Mouse (Mus musculus) E14TG2a.4 (cell line): ENCODE data around the gene Nudt4.
"Not testable (repeated sequence)": the region's sequence is repeated elsewhere in the genome, so short reads cannot be mapped to it uniquely, and the experiment has no call there.

ENCODE experiments used
- H3K27me3 ChIP-seq: 2 replicates; pipeline ENCODE4 v1.6.1; 2014; ENCODE audit warnings: low read length, control low read depth; ENCODE audit not compliant: insufficient read depth
- H3K36me3 ChIP-seq: 2 replicates; pipeline ENCODE4 v1.6.1; 2014; ENCODE audit warnings: low read length, control low read depth; ENCODE audit not compliant: insufficient read depth
- H3K4me1 ChIP-seq: replicated peaks from 2 replicates; pipeline ENCODE4 v1.6.1; 2014; ENCODE audit warnings: low read depth, low read length, control low read depth
- H3K4me3 ChIP-seq: replicated peaks from 2 replicates; pipeline ENCODE4 v1.5.1; 2014; ENCODE audit warnings: mild to moderate bottlenecking, low read length
- H3K9me3 ChIP-seq: 2 replicates; pipeline ENCODE4 v1.6.1; 2014; ENCODE audit warnings: low read length, control low read depth
- CTCF ChIP-seq: conservative IDR thresholded peaks from 2 replicates; pipeline ENCODE4 v1.5.1; 2014; ENCODE audit warnings: low read length
- NANOG ChIP-seq: IDR thresholded peaks from 2 replicates; pipeline ENCODE4 v1.6.1; 2014; ENCODE audit warnings: borderline replicate concordance, low read length, mixed read lengths
- POU5F1 ChIP-seq: IDR thresholded peaks from 2 replicates; pipeline ENCODE4 v1.6.1; 2014; ENCODE audit warnings: low read length, borderline replicate concordance

Nudt4 gene

DNA sequence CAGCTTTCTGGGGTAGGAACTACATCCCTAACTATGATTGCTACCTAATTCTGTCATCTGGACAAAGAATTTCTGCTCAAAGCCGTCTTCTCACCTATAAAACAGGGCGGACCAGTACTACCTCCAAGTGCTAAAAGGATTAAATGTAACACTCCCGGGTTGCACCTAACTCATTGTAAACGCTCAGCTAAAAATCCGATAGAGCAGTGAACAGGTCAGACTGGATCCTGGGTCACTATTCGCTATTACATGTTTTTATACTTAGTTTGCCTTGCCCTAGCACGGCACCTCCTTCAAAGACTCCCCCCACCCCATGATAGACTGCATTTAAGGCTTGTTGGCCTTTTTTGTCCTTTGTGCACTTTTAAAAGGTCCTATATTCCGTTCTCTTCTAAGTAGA is 1.6 kb downstream of the Nudt4 start:
- peaks cover 82% of the 10 kb centered on the region for H3K4me1 ChIP-seq
- peaks cover 37% of the 10 kb centered on the region for H3K36me3 ChIP-seq
- H3K27me3 ChIP-seq = no peaks in the 10 kb centered on the region; the same call in 1 of the 2 replicates
- peak overlapping the region; percentile 93 for H3K4me3 ChIP-seq
- TF ChIP-seq POU5F1 = no peak
- no peak for TF ChIP-seq NANOG
- no peak for TF ChIP-seq CTCF
- H3K9me3 ChIP-seq = no peaks in the 10 kb centered on the region

GRCm38 (mm10) chr10:95561616-95562015 is 2.3 kb downstream of the Nudt4 start:
- peaks cover 38% of the 10 kb centered on the region for H3K36me3 ChIP-seq
- H3K4me1 ChIP-seq = peaks cover 82% of the 10 kb centered on the region
- H3K9me3 ChIP-seq = no peaks in the 10 kb centered on the region
- H3K27me3 ChIP-seq = no peaks in the 10 kb centered on the region; the same call in 1 of the 2 replicates
- no peak for TF ChIP-seq CTCF
- peak overlapping the region; percentile 46 for H3K4me3 ChIP-seq

DNA sequence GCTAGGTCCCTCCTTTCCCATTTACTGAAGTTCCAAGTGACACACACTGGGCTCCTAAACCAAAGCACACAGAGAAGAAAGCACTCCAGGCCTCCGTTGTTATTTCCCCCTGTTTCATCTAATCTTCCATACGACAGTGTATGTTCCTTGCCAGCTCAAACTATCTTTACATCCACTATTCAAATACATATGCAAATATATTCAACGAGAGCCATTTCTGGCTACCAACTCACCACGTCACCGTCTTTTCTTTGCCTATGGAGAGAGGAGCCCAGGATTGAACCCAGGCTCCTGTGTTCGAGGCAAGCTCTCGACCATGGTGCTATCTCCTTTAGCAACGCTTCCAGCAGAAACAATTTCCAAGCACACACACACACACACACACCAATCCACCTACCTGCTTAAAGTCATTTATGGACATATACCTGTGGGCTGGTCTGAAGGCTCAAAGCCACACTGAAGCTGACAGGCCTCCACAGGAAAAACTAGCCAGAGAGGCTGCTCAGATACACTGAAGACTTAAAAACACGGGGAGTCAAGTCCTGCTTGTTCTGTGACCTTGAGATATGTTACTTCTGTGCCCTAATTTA is 3.5 kb downstream of the Nudt4 start:
- Histone ChIP-seq H3K36me3 (peaks cover 49% of the 10 kb centered on the region), H3K27me3 (no peaks in the 10 kb centered on the region; the same call in 1 of the 2 replicates), H3K4me3 (no peak overlapping the region), H3K9me3 (no peaks in the 10 kb centered on the region), H3K4me1 (peaks cover 82% of the 10 kb centered on the region)
- TF ChIP-seq POU5F1 (no peak), CTCF (no peak), NANOG (no peak)

DNA sequence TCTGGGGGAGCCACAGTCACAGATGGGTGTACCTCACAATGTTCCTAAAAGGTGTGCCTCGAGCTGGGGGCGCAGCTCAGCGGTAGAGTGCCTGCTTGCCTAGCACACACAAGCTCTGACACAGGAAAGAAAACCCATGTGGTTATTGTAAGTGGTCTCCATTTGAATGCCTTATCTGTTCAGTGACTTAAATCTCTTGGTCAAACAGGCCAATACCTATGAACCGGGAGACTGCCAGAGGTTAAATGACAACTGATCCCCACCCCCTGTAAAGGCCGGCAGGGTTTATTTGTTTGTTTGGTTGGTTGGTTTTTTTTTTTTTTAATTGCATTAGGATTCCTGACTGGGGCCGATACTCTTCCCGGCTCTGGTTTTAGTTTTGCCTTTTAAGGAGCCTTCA is 4.5 kb downstream of the Nudt4 start:
- TF ChIP-seq CTCF (no peak), POU5F1 (no peak), NANOG (no peak)
- no peaks in the 10 kb centered on the region for H3K9me3 ChIP-seq
- peaks cover 82% of the 10 kb centered on the region for H3K4me1 ChIP-seq
- H3K27me3 ChIP-seq = no peaks in the 10 kb centered on the region; the same call in 1 of the 2 replicates
- H3K36me3 ChIP-seq = peaks cover 59% of the 10 kb centered on the region
- no peak overlapping the region for H3K4me3 ChIP-seq

DNA sequence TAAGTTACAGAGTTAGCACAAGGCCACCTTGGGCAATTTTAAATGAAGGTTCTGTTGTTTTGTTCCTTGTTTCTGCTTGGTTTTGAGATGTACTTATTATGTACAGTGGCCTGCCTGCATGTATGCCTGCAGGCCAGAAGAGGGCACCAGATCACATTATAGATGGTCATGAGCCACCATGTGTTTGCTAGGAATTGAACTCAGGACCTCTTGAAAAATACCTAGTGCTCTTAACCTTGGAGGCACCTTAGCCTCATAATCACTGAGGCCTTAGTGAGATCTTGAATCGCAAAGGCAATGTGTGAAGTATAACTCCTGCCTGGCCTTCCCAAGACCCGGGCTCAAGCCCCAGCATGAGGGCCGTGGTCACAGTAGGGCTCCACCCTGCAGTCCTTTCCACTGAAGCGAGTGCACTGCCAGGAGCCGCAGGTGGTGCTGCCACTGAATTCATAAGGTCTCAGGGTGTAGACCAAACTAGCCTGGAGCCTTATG is 6.6 kb downstream of the Nudt4 start:
- Histone ChIP-seq H3K4me1 (peaks cover 94% of the 10 kb centered on the region), H3K9me3 (no peaks in the 10 kb centered on the region), H3K27me3 (no peaks in the 10 kb centered on the region), H3K36me3 (peaks cover 80% of the 10 kb centered on the region), H3K4me3 (no peak overlapping the region)
- TF ChIP-seq NANOG = no peak
- peak; percentile 66 for TF ChIP-seq CTCF

- Histone ChIP-seq H3K4me1 (peaks cover 93% of the 10 kb centered on the region), H3K4me3 (0 out of 2 replicates have a peak overlapping the region, but pooled peaks have one; percentile 10), H3K27me3 (no peaks in the 10 kb centered on the region), H3K36me3 (peaks cover 87% of the 10 kb centered on the region), H3K9me3 (no peaks in the 10 kb centered on the region)
- TF ChIP-seq CTCF = 0 out of 2 replicates have a peak, but pooled peaks have one; percentile 3
- TF ChIP-seq NANOG = no peak
Measured at GRCm38 (mm10) chr10:95555866-95556265, 8.1 kb downstream of the Nudt4 start.

DNA sequence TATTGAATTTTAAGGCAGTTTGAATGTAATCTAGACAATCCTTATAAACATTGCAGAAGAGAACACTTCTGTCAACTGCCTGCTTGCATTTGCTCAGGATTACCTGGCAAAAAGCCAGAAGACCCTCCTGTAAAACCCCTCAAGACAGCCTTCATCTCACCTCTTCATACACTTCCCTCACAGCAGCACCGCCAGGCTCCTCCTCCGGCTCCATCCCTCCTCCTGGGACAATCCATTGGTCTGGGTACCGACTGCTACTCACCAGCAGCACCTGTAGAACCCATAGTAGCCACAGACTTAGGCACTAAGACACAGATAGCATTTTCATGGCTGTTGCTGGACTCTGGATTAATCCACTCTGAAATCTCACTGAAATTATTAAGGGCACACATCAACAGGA is 11.6 kb downstream of the Nudt4 start:
- no peak overlapping the region for H3K4me3 ChIP-seq
- H3K36me3 ChIP-seq = peaks cover 91% of the 10 kb centered on the region
- H3K9me3 ChIP-seq = no peaks in the 10 kb centered on the region
- peaks cover 73% of the 10 kb centered on the region for H3K4me1 ChIP-seq
- H3K27me3 ChIP-seq = no peaks in the 10 kb centered on the region
- no peak for TF ChIP-seq CTCF
- TF ChIP-seq POU5F1 = no peak
- no peak for TF ChIP-seq NANOG

GRCm38 (mm10) chr10:95551752-95552151 is 12.2 kb downstream of the Nudt4 start:
- Histone ChIP-seq H3K4me3 (no peak overlapping the region), H3K36me3 (peaks cover 97% of the 10 kb centered on the region), H3K9me3 (no peaks in the 10 kb centered on the region), H3K27me3 (no peaks in the 10 kb centered on the region), H3K4me1 (peaks cover 69% of the 10 kb centered on the region)
- TF ChIP-seq CTCF (peak; percentile 48), POU5F1 (no peak)

DNA sequence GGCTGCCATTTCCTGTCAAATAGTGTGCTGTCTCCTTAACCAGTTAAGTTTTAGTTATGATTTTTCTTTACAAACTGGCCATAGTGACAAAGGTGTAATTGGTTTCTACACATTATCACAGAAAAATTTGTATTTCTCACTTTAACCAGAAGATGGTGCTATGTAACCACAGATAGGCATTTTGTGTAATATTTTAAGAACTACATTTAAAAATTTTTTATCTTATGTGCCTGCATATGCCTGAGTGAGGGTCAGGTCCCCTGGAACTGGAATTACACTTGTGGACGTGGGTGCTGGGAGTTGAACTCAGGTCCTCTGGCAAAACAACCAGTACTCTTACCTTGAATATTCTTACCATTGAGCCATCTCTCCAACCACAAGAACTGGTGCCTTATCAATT is 13.4 kb downstream of the Nudt4 start:
- no peak overlapping the region for H3K4me3 ChIP-seq

DNA sequence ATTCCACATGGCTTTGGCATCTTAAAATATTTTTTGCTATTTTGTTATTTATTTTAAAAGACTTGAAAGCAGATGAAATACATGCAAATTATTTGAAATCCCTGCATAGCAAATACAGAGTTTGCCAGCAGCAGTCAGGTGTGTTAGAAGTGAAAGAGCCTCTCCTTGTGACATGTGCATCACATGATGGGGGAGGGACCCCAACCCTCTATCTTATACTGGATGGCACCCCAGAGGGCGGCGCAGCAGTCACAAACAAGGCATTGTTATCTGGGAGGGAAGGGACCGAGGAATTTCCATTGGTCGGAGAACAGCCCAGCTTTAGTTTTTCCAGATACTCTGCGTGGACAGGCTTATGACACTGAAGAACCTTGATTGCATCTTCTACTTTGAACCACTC is 14.9 kb downstream of the Nudt4 start:
- H3K36me3 ChIP-seq = peaks cover 97% of the 10 kb centered on the region
- H3K27me3 ChIP-seq, H3K9me3 ChIP-seq, H3K4me3 ChIP-seq: not testable (repeated sequence)
- peaks cover 70% of the 10 kb centered on the region for H3K4me1 ChIP-seq

More for the DNA sequence above, 13.4 kb downstream of the Nudt4 start:
- TF ChIP-seq CTCF (peak; percentile 16), POU5F1 (no peak)
- Histone ChIP-seq H3K27me3 (no peaks in the 10 kb centered on the region), H3K4me1 (peaks cover 69% of the 10 kb centered on the region), H3K9me3 (no peaks in the 10 kb centered on the region), H3K36me3 (peaks cover 97% of the 10 kb centered on the region)
